Mouse (Mus musculus): ENCODE data around the gene Gpn2. TPM values are rescaled to one million over a fixed set of nuclear protein-coding genes. Genes with fewer than 3 reads are reported as not detected.
A peak's percentile ranks its signal among the peaks of the same experiment; 100 is the strongest.

Gene Gpn2
- total and polyA plus RNA-seq, 2 experiments from 2014 or later, result 16.8 to 18.5 TPM

- Histone ChIP-seq H3K36me3 (ENCODE audit: insufficient read depth) (no peaks in the 10 kb centered on the region), H3K9me3 (ENCODE audit: low read length) (no peaks in the 10 kb centered on the region), H3K27ac (ENCODE audit: low read depth, low read length) (peak overlapping the region; percentile 87), H3K9ac (peak overlapping the region; percentile 84), H3K4me3 (ENCODE audit: low read depth, low read length) (peak overlapping the region; percentile 88), H3K4me2 (ENCODE audit: low read depth) (peak overlapping the region; percentile 92), H3K27me3 (ENCODE audit: insufficient read depth, low read length) (no peaks in the 10 kb centered on the region), H3K4me1 (ENCODE audit: insufficient read depth) (0 out of 2 replicates have a peak, but pooled peaks cover 6% of the 10 kb centered on the region)
- ATAC-seq (peak; percentile 97), DNase-seq (peak; percentile 88)
- peak; percentile 80 for TF ChIP-seq CTCF (IDR thresholded peaks at IDR 0.05; ENCODE audit: low read depth)
- 12% methylated on average over 41 of the region's 47 CpGs for WGBS
Measured at GRCm38 (mm10) chr4:133633332-133634042, 49.3 kb downstream of the Gpn2 start.

DNA sequence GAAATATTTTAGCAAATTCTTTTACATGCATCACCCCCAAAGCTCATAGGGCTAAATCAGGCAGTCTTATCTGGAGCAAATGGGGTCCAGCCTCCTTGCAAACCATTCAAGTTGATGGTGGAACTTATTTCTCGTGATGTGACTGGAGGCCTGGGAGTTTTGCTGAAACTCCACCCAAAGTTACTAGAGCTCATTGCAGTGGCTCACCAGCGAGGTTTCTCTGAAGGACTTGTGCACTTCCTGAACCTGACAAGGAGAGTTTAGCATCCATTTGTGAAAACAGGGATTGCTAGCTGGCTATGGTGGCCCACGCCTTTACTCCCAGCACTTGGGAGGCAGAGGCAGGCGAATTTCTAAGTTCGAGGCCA, 49.9 kb downstream of the Gpn2 start:
- no peak for TF ChIP-seq CTCF (IDR thresholded peaks at IDR 0.05; ENCODE audit: low read depth)
- no peak for DNase-seq
- H3K27ac ChIP-seq (ENCODE audit: low read depth, low read length), result no peak overlapping the region
- no peak overlapping the region for H3K9ac ChIP-seq
- no peak for ATAC-seq
- no peaks in the 10 kb centered on the region for H3K27me3 ChIP-seq (ENCODE audit: insufficient read depth, low read length)
- H3K9me3 ChIP-seq (ENCODE audit: low read length), result no peaks in the 10 kb centered on the region
- no peak overlapping the region for H3K4me2 ChIP-seq (ENCODE audit: low read depth)
- 0 out of 2 replicates have a peak, but pooled peaks cover 6% of the 10 kb centered on the region for H3K4me1 ChIP-seq (ENCODE audit: insufficient read depth)
- H3K36me3 ChIP-seq (ENCODE audit: insufficient read depth), result no peaks in the 10 kb centered on the region
- WGBS, result 79% methylated on average over 5 of the region's 5 CpGs
- H3K4me3 ChIP-seq (ENCODE audit: low read depth, low read length), result no peak overlapping the region

Small RNA genes within 50 kb of the gene (microRNA-seq; reads per million reads assigned to microRNA genes)
- gene Gm23158, result 0 reads per million in 2 experiments

Other genes starting within 250 kb of the Gpn2 start
- gene Wdtc1, start 230.9 kb upstream of the Gpn2 start, total RNA-seq (2014; rRNA removed), result 35.5 and 43.9 TPM in 2 replicates
- gene Wdtc1, start 230.9 kb upstream of the Gpn2 start, polyA plus RNA-seq (2015; fragmentation: Nextera tagmentation; extraction: Ambion mirVana), result 13.0 and 16.3 TPM in 2 replicates
- gene Slc9a1, start 214.7 kb upstream of the Gpn2 start, total RNA-seq (2014; rRNA removed), result 9.7 and 16.0 TPM in 2 replicates
- 7.7 and 10.1 TPM in 2 replicates for gene Slc9a1, start 214.7 kb upstream of the Gpn2 start, polyA plus RNA-seq (2015; fragmentation: Nextera tagmentation; extraction: Ambion mirVana)
- gene Tent5b, start 104.2 kb upstream of the Gpn2 start, total RNA-seq (2014; rRNA removed), result 0.23 and 0.62 TPM in 2 replicates
- 0.31 TPM in 2 replicates for gene Tent5b, start 104.2 kb upstream of the Gpn2 start, polyA plus RNA-seq (2015; fragmentation: Nextera tagmentation; extraction: Ambion mirVana)
- 25.7 and 32.1 TPM in 2 replicates for gene Trnp1, start 85.8 kb upstream of the Gpn2 start, total RNA-seq (2014; rRNA removed)
- 14.3 and 17.7 TPM in 2 replicates for gene Trnp1, start 85.8 kb upstream of the Gpn2 start, polyA plus RNA-seq (2015; fragmentation: Nextera tagmentation; extraction: Ambion mirVana)
- gene Kdf1, start 65.4 kb upstream of the Gpn2 start, total RNA-seq (2014; rRNA removed), result 0.23 TPM in 1 of 2 replicates, not detected in the other
- gene Kdf1, start 65.4 kb upstream of the Gpn2 start, polyA plus RNA-seq (2015; fragmentation: Nextera tagmentation; extraction: Ambion mirVana), result 0.40 and 0.92 TPM in 2 replicates
- gene Nudc, start 38.4 kb upstream of the Gpn2 start, total RNA-seq (2014; rRNA removed), result 115 and 119 TPM in 2 replicates
- 217 and 262 TPM in 2 replicates for gene Nudc, start 38.4 kb upstream of the Gpn2 start, polyA plus RNA-seq (2015; fragmentation: Nextera tagmentation; extraction: Ambion mirVana)
- not detected in 2 replicates for gene Nr0b2, start 31.0 kb upstream of the Gpn2 start, total RNA-seq (2014; rRNA removed)
- gene Nr0b2, start 31.0 kb upstream of the Gpn2 start, polyA plus RNA-seq (2015; fragmentation: Nextera tagmentation; extraction: Ambion mirVana), result not detected in 2 replicates
- 8.4 and 11.8 TPM in 2 replicates for gene Gpatch3, start 9.6 kb upstream of the Gpn2 start, total RNA-seq (2014; rRNA removed)
- gene Gpatch3, start 9.6 kb upstream of the Gpn2 start, polyA plus RNA-seq (2015; fragmentation: Nextera tagmentation; extraction: Ambion mirVana), result 4.2 and 5.4 TPM in 2 replicates
- gene Sfn, start 17.8 kb downstream of the Gpn2 start, total RNA-seq (2014; rRNA removed), result 3.2 and 3.3 TPM in 2 replicates
- 0.62 and 0.88 TPM in 2 replicates for gene Sfn, start 17.8 kb downstream of the Gpn2 start, polyA plus RNA-seq (2015; fragmentation: Nextera tagmentation; extraction: Ambion mirVana)
- gene Zdhhc18, start 65.8 kb downstream of the Gpn2 start, total RNA-seq (2014; rRNA removed), result 14.8 and 21.2 TPM in 2 replicates
- 9.3 and 9.6 TPM in 2 replicates for gene Zdhhc18, start 65.8 kb downstream of the Gpn2 start, polyA plus RNA-seq (2015; fragmentation: Nextera tagmentation; extraction: Ambion mirVana)
- gene Pigv, start 88.3 kb downstream of the Gpn2 start, total RNA-seq (2014; rRNA removed), result 9.5 and 12.0 TPM in 2 replicates
- 9.2 and 12.5 TPM in 2 replicates for gene Pigv, start 88.3 kb downstream of the Gpn2 start, polyA plus RNA-seq (2015; fragmentation: Nextera tagmentation; extraction: Ambion mirVana)
- 36.2 and 51.0 TPM in 2 replicates for gene Arid1a, start 172.4 kb downstream of the Gpn2 start, total RNA-seq (2014; rRNA removed)
- 12.7 and 19.3 TPM in 2 replicates for gene Arid1a, start 172.4 kb downstream of the Gpn2 start, polyA plus RNA-seq (2015; fragmentation: Nextera tagmentation; extraction: Ambion mirVana)

All from forebrain, postnatal 0 days (tissue).